Mouse (Mus musculus): ENCODE results near the gene Ccdc88c. TPM values are rescaled to one million over a fixed set of nuclear protein-coding genes. Genes with fewer than 3 reads are reported as not detected.

Ccdc88c gene
- 14.0 and 16.6 TPM in 2 replicates for polyA plus RNA-seq (2015; fragmentation: Nextera tagmentation; extraction: Ambion mirVana)

DNA sequence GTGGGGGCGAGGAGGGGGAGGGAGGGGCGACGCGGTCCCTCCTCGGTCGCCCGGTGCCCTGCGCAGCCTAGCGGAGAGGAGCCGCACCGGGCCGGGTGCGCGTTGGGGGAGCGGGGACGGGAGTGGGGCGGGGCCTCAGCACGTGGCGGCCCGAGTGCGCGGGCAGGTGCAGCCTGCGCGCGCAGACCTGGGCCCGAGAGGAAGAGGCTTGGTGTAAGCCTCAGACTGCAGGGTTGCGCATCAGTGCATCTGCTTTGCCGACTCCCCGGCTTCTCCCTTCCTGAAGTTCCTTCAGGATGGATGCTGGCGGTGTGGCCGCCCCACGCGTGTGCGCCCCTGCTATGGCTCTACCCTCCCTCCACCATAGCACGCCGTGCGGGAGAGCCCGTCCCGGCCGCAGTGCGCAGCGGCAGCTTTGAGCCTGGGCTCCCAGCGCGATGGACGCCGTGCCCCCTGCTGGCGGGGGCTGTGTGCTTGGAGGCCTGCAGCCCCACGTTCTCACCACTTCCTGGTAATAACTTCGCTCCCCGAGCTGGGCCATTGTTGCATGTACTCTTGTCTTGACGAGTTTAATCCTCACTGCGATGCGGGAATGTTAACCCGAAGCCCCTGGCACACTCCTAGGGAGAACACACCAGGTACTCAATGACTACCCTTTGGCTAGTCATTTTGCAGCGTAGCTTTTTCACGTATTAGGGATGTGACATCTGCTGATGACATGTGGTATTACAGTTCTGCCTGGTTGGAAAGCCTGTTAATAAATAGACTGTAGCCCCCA is at the start of gene Ccdc88c:
Gene Ccdc88c, minus strand, starts transcription at position 103 of the 778 bp plus-strand sequence.

GRCm38 (mm10) chr12:100907598-100908297 is 121.1 kb downstream of the Ccdc88c start, which contains the start of gene Gpr68:
TSS of gene Gpr68 (minus strand) at chr12:100908198.

MicroRNAs within 50 kb of the gene (microRNA counts, 519-probe panel; counts per million panel counts)
- 88.3 counts per million for microRNA mmu-miR-1190

Other genes with a start within 250 kb of the Ccdc88c start
- 2.0 and 3.3 TPM in 2 replicates for gene Dglucy, start 250.0 kb downstream of the Ccdc88c start, polyA plus RNA-seq (2015; fragmentation: Nextera tagmentation; extraction: Ambion mirVana)
- 0.35 and 0.55 TPM in 2 replicates for gene Gpr68, start 120.9 kb downstream of the Ccdc88c start, polyA plus RNA-seq (2015; fragmentation: Nextera tagmentation; extraction: Ambion mirVana)
- 23.3 and 23.4 TPM in 2 replicates for gene Ppp4r3a, start 54.6 kb upstream of the Ccdc88c start, polyA plus RNA-seq (2015; fragmentation: Nextera tagmentation; extraction: Ambion mirVana)